ENCODE assay signal across 10 mouse cellular contexts in genomic region chr12:79902163-79902562, GRCm38 (mm10).
DNase-seq lines count a peak whose midpoint lies in the region; ATAC-seq and TF ChIP-seq lines count a peak whose summit lies in the region.
"Had no signal": no experiment of that assay in that cellular context is flagged by ENCODE, and none has a peak within 500 bp of the region (broad histone marks: within the 10 kb centered on the region; RNA-seq: fewer than 3 reads in every experiment).

No protein-coding gene starts in this region.

- no peak overlapping the region for H3K4me2 ChIP-seq in lung, embryonic 14.5 days
- H3K4me2 ChIP-seq in hindbrain, embryonic 13.5 days: no peak overlapping the region
- H3K4me2 ChIP-seq in neural tube, embryonic 13.5 days: no peak overlapping the region

- H3K9ac ChIP-seq in lung, embryonic 14.5 days: no peak overlapping the region
- no peak overlapping the region for H3K9ac ChIP-seq in hindbrain, embryonic 13.5 days
- 0 out of 2 replicates have a peak overlapping the region, but pooled peaks have one; percentile 45 for H3K9ac ChIP-seq in neural tube, embryonic 13.5 days
- H3K9ac ChIP-seq: liver, embryonic 14.5 days had no signal

- peak overlapping the region; percentile 99 for H3K27ac ChIP-seq in gastrocnemius, adult 2 months
- H3K27ac ChIP-seq in lung, embryonic 14.5 days (ENCODE audit: low read depth): peak overlapping the region; percentile 81
- H3K27ac ChIP-seq in hindbrain, embryonic 13.5 days: peak overlapping the region; percentile 55
- peak overlapping the region; percentile 64 for H3K27ac ChIP-seq in neural tube, embryonic 13.5 days (replicated peaks)
- H3K27ac ChIP-seq: liver, embryonic 14.5 days had no signal

- no peak for DNase-seq in gastrocnemius, adult 2 months
- DNase-seq in gastrocnemius, postnatal 36 days: no peak
- DNase-seq in lung, embryonic 14.5 days: peak; percentile 52
- DNase-seq in lung, postnatal 14 days: no peak
- DNase-seq in cerebellum, postnatal 25 days: no peak
- DNase-seq: B cell, adult 2 months had no signal

- H3K4me1 ChIP-seq in lung, embryonic 14.5 days (ENCODE audit: insufficient read depth): peaks cover 49% of the 10 kb centered on the region
- H3K4me1 ChIP-seq in hindbrain, embryonic 13.5 days (replicated peaks): peaks cover 22% of the 10 kb centered on the region
- H3K4me1 ChIP-seq in neural tube, embryonic 13.5 days (replicated peaks): peaks cover 25% of the 10 kb centered on the region

- no peaks in the 10 kb centered on the region for H3K36me3 ChIP-seq in lung, embryonic 14.5 days (ENCODE audit: insufficient read depth)
- H3K36me3 ChIP-seq in hindbrain, embryonic 13.5 days: no peaks in the 10 kb centered on the region
- H3K36me3 ChIP-seq in neural tube, embryonic 13.5 days: no peaks in the 10 kb centered on the region

- 61% methylated on average over 7 of the region's 7 CpGs for WGBS in lung, embryonic 14.5 days
- 46% methylated on average over 7 of the region's 7 CpGs for WGBS in hindbrain, embryonic 13.5 days
- 30% methylated on average over 7 of the region's 7 CpGs for WGBS in neural tube, embryonic 13.5 days

- no peak for TF ChIP-seq CTCF in gastrocnemius, adult 2 months (IDR thresholded peaks at IDR 0.05)
- no peak for TF ChIP-seq CTCF in lung, embryonic 14.5 days (IDR thresholded peaks at IDR 0.05; ENCODE audit: low read depth)

- H3K27me3 ChIP-seq in lung, embryonic 14.5 days (ENCODE audit: insufficient read depth, low read length): no peaks in the 10 kb centered on the region
- no peaks in the 10 kb centered on the region for H3K27me3 ChIP-seq in hindbrain, embryonic 13.5 days
- H3K27me3 ChIP-seq in neural tube, embryonic 13.5 days: no peaks in the 10 kb centered on the region

- no peaks in the 10 kb centered on the region for H3K9me3 ChIP-seq in lung, embryonic 14.5 days (ENCODE audit: low read depth, low read length)
- peaks cover 6% of the 10 kb centered on the region; the same call in 1 of the 2 replicates for H3K9me3 ChIP-seq in hindbrain, embryonic 13.5 days
- H3K9me3 ChIP-seq in neural tube, embryonic 13.5 days: 0 out of 2 replicates have a peak, but pooled peaks cover 4% of the 10 kb centered on the region

- no peak for ATAC-seq in lung, embryonic 14.5 days (ENCODE audit: insufficient read depth)
- ATAC-seq in hindbrain, embryonic 13.5 days (ENCODE audit: low FRiP score): no peak
- ATAC-seq in neural tube, embryonic 13.5 days (ENCODE audit: low read depth): no peak
- no peak for ATAC-seq in cerebellum, adult (ENCODE audit: insufficient number of reproducible peaks, low FRiP score, low TSS enrichment)

- H3K4me3 ChIP-seq in gastrocnemius, adult 2 months: no peak overlapping the region
- no peak overlapping the region for H3K4me3 ChIP-seq in lung, embryonic 14.5 days (ENCODE audit: low read depth, low read length)
- H3K4me3 ChIP-seq in hindbrain, embryonic 13.5 days: no peak overlapping the region
- H3K4me3 ChIP-seq in neural tube, embryonic 13.5 days: no peak overlapping the region

- intact Hi-C loops in gastrocnemius, adult 2 months (cut with DNase I): no loop called here
- intact Hi-C loops in gastrocnemius, postnatal 36 days (cut with DNase I): no loop called here
